Mouse (Mus musculus) lung, adult 2 months (tissue): ENCODE data around the gene Kif2c.

ENCODE experiments used
- CTCF ChIP-seq: fragments of 200-500 bp; IDR thresholded peaks from 2 replicates; pipeline ENCODE4 v1.5.1; 2011; ENCODE audit warnings: mild to moderate bottlenecking, low read length, control low read depth; ENCODE audit not compliant: insufficient read depth
- POLR2A ChIP-seq: fragments of 200-500 bp; IDR thresholded peaks from 2 replicates; pipeline ENCODE4 v1.6.1; 2011; ENCODE audit warnings: low read depth, mild to moderate bottlenecking, control low read depth, low read length, borderline replicate concordance; ENCODE audit errors: extremely low read depth

DNA sequence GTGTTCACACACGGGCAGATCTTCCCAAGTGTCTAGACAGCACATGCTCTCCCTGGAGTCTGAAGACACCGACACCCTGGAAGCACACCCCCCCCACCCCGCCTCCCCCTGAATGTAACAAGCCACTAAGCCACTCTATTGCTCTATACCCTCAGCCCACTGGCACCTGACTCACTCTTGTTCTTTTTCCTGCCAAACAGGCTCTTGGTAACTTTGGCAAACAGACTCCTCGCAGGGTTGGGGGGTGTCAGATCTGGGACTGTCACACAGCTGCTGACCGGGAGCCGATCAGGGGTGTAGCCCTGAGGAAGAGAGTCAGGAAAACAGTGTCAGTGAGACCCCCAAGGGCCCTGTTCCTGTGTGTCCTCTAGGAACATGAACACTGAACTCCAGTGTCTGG, 51.2 kb downstream of the Kif2c start:
- TF ChIP-seq POLR2A (no peak), CTCF (no peak)
